Mouse (Mus musculus) gastrocnemius, postnatal 25 days (tissue): ENCODE measurements around the gene Auts2. TPM values are rescaled to one million over a fixed set of nuclear protein-coding genes. Genes with fewer than 3 reads are reported as not detected.

Source experiments
- DNase-seq: peaks from one replicate; pipeline ENCODE4 v3.0.0; 2022
- total RNA-seq, 2 experiments: library from RNA; stranded (reverse); gene quantifications; 1 replicate in 1 of 2; 2 replicates in 1 of 2; pipeline ENCODE4 v1.2.3; 2021

Auts2 gene
- total RNA-seq, 2 experiments from 2014 or later: 13.4 to 35.1 TPM

DNA sequence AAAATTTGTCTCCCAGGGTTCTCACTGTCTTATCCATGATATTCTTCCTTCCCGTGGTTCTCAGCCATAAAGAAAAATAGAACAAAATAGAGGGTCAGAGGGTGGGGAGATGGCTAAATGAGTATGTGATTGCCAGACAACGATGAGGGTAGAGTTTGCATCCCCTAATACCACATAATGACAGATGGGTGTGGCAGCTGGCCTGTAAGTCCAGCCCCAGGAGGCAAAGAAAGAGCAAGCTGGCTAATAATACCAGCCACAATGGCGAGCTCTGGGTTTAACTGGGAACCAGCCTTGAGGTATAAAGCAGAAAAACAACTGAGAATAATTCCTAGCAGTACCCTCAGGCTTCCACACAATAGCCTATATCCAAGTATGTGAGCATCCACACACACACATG, 1029.4 kb downstream of the Auts2 start:
- no peak for DNase-seq

DNA sequence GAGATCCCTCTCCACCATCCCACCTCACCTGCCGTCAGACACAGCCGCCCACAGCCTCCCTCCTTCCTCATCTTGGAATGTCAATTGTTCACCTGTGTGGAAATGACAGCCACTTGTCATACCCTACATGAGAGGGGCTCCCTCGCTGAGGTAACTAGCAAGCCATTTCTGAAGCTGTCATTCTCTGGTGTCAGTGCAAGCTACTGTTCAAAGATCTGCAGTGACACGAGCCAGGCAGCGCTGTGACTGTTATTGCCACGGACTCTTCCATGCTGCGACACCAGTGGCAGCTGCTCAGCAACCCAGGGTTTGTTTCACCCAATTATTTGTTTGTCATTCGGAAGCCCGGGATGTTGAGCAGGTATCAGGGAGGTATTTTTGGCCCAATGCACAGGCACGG, 1030.5 kb downstream of the Auts2 start:
- no peak for DNase-seq

DNA sequence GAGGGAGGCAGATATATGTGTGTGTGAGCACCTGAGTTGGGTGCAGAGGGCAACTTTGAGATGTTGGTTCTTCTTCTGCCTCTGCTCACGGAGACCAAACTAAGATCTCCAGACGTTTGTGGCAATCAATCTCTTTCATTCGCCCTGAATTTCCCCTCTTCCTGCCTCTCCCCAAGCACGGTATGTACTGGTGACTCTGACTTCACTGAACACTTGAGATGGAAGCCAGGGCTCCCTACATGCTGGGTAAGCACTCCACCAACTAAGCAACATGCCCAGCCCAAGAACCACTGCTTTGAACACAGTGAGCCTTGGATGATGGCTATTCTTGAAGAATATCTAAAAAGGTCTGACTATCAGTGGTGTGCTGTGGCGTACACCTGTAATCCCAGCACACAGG, 1032.5 kb downstream of the Auts2 start:
- DNase-seq: no peak

DNA sequence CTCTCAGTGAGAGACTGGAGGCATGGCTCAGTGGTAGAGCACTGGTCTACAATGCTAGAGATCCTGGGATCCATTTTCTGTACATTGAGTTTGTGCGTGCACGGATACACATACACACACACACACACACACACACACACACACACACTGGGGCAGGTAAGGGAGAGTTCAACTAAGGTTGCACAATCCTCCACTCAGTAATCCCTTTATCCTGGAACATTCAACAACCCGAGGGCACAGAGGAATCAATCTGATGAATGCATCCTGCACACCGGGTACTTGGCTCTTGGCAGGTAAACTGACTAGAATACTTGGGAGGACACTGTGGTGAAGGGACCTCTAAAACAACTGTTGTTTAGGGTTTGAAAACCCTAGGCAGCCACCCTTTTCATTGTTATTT, 1033.8 kb downstream of the Auts2 start:
- no peak for DNase-seq

DNA sequence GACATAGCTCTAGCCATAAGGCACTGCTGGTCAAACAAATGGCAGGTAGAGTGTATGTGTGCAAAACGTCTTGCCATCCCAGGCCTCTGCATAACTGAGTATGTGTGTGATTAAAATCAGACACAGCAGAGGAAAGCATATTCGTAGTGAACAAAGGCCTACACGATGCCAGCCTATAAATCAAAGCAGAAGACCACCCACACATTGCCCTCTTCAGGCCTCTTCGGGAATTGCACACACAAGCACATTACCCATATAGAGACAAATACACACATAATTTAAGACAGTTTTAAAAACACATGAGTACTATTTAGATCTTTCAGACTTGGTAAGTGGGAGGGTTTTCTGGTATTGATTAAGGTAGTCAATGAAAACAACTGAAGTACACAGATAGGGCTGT, 1044.3 kb downstream of the Auts2 start:
- no peak for DNase-seq

DNA sequence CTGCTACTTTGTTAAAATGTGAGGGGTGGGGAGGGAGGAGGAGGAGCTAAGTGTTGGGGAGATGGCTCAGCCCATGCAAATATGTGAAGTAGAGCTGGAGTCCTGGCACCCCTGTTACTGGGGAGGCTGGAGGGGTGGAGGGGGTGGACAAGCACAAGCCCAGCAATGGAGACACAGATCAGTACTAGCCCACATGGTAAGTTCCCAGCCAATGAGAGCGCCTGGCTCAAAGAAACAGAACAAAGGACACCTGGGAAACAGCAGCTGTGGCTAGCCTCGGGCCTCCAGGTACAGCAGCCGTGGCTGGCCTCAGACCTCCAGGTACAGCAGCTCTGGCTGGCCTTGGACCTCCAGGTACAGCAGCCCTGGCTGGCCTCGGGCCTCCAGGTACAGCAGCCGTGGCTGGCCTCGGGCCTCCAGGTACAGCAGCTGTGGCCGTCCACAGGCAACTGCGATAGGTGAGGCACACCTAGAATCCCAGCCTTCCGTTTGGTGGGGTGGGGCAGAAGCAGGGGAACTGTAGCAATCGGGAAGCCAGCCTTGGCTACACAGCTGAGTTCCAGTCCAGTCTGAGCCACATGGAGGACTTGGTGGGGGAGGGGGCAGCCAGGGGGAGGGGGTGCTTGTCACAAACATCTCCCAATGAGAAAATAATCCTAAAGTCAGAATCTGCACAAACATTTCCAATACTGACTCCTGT, 1046.5 kb downstream of the Auts2 start:
- DNase-seq: no peak

DNA sequence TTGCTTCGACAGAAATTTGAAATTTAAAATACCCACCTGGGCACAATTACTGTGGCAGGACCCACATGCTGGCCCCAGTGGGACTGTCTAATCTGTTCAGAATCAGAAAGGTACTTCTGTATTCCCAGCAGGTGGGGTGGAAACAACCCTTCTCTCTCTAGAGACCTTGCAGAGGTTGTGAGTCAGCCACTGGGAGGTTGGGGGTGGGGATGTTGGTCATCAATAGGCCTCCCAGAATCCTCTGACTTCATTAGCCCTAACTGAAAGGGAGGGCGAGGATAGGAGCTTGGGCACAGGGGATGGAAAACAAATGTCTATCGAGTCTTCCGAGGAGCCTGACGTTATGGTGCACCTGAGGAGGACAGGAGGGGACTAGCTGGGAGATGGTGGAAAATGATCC, 1048.6 kb downstream of the Auts2 start:
- no peak for DNase-seq

DNA sequence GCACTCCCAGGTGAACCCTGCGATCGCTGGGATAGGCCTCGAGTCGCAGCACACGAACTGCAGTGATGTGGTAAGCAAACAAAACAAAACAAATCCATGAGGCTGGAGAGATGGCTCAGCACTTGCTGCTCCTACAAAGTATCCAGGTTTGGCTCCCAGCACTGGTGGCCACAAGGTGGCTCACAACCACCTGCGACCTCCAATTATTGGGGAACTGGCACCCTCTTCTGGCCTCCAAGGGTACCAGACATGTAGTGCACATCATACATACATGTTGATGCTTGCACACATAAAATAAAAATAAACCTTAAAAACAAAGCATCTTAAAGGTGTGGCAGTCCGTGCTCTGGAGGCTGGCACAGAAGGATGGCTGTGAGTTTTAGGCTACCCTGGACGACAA, 1050.6 kb downstream of the Auts2 start:
- DNase-seq: no peak

DNA sequence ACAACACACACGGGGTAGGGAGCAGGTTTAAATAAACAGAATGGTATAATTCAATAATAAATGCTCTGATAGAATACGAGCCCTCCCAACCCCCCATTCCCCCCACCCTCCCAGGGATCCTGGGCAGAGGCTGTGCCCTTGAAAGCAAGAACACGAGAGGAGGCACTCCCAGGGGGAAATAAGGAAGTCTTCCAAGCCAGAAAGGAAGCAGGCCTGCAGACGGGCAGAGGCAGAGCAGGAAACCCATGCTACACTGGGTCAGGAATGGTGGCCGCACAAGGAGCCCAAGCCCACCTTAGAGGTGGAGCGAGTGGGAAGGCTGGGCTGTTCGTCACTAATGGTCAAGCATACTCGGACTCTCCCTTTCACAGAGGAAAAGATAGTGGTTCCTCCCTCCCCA, 1051.3 kb downstream of the Auts2 start:
- no peak for DNase-seq

DNA sequence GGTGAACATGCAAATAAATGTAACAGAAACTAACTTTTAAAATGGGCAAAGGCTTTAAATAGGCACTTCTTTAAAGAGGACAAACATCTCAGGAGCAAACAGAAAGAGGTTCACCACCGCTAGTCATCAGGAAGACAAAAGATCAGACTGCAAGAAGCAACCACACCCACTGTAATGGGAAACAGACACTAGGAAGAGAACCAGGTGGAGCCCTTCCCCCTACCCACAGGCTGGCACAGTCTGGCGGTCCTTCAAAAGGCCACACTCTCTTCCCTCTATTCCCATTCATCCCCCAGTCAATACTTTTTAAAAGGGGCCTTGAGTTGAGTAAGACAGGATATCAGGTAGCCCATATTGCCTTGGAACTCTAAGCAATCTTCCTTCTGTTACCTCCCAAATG, 1052.3 kb downstream of the Auts2 start:
- no peak for DNase-seq

DNA sequence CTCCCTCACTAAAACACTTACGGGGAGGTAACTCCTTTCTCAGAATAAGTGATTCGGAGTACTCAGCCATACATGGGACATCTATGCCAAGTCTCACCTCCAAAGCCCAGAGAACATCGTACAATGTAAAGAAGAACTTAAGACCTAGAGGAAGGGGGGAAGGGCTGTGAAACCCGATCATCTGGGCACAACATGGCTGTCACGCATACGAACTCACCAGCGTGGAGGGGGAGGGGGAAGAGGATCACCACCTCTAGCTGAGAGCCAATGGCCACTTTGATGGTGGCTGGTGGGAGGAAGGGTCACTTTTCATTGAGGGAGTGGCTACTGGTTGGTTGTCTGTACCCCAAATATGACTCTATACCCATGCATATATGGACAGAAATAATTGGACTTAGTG, 1053.3 kb downstream of the Auts2 start:
- DNase-seq: no peak

DNA sequence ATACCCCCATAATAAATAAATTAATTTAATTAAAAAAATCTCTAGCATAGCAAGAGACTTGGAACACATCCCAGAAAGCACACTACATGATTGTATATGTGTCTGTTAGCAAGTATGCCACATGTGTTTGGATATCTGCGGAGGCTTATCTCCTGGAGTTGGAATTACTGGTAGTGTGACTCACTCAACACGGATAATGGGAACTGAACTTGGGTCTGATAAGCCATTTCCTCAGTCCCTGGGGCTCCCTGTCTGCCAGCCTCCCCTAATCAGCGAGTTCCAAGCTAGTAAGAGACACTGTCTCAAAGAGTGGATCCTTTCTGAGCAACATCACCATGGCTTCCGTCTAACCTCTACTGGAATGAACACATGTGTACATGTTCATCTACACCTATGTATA, 1056.6 kb downstream of the Auts2 start:
- DNase-seq: no peak

DNA sequence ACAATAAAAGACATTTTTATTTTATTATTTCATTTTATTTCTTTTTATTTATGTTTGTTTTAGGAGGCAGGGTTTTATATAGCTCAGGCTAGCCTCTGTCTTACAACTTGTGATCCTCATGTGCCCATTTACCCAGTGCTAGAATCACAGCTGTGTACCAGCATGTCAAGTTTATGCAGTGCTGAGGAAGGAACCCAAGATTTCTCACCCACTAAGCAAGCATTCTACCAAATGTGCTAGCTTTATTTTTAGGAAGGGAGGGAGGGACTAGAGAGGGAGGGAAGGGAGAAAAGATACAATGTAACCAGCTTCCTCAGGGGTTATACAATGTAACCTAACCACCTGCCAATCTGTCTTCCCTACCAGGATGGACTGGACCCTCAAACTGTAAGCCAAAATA, 1067.9 kb downstream of the Auts2 start:
- DNase-seq: no peak

DNA sequence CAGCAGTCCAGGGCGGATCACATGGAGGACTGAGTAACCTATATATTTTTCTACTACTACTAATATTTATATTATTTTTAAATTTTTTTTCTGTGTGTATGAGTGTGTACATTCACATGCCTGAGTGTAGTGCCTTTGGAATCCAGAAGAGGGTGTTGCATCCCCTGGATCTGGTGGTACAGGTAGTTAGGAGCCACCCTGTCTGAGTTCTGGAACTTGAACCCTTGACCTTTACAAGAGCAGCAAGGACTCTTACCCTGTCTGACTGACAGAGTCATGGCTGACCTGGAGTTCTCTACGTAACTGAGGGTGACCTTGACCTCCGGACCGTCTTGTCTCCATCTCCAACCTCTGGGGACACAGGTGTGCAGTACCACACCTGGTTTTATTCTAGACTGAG, 1074.5 kb downstream of the Auts2 start:
- DNase-seq: no peak

DNA sequence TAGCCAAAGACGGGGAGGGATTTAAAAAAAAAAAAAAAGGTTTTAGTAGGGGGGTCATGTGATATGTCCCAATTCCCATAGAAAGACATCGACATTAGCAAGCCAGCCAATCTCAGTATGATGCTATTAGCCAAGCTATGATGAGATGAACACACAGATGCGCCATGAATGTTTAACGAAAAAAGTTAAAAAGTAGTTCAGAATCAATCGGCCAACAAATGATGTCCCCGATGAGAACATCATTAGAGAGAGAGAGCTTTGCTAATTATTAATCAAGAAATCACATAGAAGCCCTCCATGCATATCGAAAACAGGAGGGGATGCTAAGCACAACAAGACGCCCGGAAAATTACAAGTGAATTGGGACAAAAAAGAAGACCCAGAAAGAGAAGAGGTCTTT, 1077.0 kb downstream of the Auts2 start:
- DNase-seq: no peak

DNA sequence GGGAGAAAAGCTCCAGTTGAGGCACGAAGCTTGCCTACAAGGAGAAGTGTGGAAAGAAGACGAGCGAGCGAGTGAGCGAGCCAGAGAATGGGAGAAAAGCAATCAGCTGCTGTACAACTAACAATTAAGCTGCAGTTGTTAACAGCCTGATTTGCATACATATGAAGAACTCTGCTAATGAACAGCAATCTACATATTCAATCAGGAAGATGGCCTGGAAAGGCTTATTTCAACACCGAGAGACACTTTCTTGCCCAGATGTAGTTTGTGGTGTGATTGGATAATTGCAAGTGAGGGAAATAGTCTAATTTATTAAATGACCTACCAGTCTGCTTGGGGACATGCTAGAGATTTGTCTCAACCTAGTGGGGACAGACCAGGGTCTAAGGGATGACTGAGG, 1079.7 kb downstream of the Auts2 start:
- no peak for DNase-seq

DNA sequence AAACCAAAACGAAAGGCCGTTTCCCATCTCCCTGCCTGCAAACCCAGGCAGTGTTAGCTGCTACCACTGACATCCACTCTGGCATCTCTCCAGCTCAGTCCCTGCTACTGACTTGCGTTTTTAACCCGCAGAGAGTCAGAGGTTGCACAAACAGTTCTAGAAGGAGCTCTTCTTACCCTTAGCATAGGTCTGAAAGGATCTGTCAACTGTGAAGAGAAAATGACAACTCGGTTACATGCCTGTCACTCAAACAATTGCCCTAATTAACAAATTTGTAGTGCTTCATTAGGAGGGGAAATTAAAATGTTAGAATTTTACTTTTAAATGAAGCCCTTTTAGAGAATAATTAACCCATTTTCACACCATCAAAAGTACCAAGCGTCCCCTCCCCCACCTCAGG, 1083.2 kb downstream of the Auts2 start:
- DNase-seq: no peak

DNA sequence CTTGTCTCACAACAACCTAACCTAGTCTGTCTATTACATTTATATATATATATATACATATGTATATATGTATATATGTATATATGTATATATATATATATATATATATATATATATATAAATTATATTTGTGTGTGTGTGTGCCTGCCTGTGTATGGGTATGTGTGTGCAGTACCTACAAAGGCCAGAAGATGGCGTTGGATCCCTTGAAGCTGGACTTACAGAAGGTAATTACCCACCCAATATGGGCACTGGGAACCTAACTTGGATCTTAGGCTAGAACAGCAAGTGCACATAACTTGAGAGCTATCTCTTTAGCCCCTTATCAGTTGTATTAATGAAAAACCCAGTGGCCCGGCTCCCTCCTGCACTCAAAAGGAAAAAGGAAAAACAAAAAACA, 1083.6 kb downstream of the Auts2 start:
- DNase-seq: no peak

DNA sequence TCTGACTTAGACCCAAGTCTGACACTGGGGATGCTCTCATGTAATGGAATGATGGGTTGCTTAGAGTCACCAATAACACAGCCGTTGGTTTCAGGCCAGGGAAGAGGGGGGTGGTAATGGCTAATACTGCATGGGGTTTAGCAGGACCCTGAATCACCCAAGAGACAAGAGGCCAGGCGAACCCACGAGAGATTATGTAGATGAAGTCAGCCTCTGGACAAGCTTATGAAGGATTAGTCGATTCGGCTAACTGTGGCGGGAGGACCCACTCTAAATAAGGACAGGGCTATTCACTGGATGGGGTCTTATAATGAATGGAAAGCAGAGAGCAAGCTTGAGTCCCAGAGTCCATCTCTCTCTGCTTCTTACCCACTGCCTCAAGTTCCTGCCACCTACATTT, 1084.4 kb downstream of the Auts2 start:
- no peak for DNase-seq

DNA sequence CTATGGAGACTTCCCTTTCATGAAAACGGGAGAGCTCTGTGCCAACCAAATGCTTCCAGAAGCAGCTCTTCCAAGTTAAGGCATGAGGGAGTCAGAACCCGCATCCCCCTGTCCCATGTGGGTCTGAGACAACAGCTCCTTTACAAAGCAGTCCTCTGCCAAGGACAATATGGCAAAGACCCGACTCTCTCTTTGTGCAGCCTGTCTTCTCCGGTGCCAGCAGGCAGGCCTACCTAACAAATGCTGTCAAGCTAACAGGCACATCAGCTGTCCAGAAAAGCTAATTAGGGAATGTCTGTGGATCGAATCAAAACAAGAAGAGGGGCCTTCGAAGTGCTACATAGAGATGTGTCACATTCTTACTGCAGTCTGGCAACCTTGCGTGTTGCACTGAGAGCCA, 1085.1 kb downstream of the Auts2 start:
- no peak for DNase-seq

DNA sequence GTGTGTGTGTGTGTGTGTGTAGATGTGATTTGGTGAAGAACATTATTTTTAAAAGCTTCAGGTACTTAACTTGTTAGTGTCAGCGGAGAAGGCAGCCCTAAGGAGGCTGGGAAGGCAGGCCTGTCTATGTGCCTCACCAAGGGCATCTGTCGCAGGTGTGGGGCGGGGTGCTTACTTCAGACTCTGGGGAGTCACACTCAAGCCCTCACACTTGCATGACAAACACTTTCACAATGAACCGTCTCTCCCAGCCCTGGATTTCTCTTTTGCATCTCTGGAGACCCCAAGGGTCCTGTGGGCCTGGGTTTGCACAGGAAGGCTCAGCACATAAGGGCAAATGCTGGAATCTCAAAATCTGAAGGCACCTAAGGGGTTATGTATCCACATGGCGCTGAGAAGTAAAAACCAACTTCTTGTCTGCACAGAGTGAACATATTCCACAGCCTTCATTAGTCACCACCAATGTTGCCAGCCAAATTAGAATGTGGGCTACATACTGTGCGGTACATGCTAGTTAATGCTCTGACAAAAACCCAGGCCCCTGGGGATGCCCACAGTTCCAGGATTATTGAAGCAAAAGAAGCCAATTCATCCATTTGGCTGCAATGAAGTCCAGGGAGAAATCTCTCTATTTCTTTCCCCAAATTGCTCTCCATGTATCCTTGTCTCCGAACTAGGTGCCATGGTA, 1093.8 kb downstream of the Auts2 start:
- DNase-seq: no peak

DNA sequence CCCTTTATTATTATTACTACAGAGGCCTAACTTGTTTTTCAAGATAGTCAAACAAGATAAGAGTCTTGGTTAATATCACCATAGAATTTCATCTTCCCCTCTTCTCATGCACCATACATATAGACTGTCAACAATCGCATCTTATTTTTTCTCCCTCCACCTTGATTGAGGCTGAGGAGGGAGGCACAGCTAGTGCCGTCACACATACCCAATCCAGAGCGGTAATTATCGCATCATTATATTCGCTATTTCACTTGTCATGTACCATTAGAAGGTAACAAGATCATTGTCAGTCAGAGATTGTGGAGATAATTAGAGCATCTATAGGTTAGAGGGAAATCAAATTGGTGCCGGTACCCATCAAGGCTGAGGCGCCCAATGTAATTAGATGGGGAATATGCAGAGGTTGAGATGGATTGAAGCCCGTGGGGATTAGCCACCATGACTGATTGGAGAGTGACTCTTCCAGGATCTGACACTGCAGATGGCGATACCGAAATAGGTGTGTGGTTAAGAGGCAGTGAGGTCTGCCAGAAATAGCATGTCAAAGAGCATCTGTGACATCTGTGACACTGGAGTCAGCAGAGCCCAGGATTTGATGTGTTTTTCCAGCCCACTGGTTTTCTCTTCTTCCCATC, 1107.8 kb downstream of the Auts2 start:
- DNase-seq: no peak

DNA sequence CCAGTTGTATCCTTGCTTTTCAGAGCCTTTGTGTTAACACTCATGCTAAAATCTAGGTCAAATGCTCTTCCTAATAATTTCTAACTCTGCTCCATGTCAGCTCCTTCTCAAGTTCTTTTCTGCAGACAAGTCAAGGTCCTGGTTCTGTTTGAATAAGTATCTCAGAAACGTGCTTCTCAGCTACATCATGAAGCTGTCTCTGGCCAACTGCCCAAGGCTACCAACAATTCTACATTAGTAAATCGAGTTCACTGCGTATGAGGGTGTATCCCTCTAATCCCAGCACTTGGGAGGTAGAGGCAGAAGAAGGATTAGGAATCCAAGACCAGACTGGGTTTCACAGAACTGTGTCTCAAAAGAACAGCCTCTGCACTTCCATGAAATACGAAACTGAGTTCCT, 1109.9 kb downstream of the Auts2 start:
- no peak for DNase-seq

DNA sequence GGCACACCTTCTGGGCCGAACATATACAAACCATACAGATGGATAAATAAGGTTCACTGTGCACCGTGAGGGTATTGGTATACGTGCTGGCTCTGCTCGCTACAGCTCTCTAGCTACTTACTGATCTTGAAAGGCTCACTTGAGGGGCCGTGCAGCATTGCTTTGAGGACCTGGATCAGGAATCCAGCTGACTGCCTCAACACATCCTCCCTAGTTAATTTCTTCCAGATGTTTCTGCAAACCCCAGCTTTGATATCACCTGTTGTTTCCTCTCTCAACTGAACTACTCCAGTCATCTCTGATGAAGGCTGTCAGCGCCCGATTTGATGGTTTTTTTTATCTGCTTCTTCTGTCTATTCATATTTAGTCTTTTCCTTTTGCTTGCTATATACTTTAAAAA, 1111.2 kb downstream of the Auts2 start:
- no peak for DNase-seq
